Mouse (Mus musculus) retina, embryonic 14.5 days (tissue): ENCODE data around the gene Tmco4.
"Not testable (repeated sequence)": the region's sequence is repeated elsewhere in the genome, so short reads cannot be mapped to it uniquely, and the experiment has no call there.

Source experiments
- DNase-seq: peaks from one replicate; pipeline ENCODE4 v3.0.0-alpha.2; 2015; ENCODE audit warnings: low spot score

The Tmco4 gene

GRCm38 (mm10) chr4:138973719-138974115 is 1.0 kb downstream of the Tmco4 start:
- no peak for DNase-seq

GRCm38 (mm10) chr4:138974540-138974939 is 1.9 kb downstream of the Tmco4 start:
- not testable (repeated sequence) for DNase-seq

DNA sequence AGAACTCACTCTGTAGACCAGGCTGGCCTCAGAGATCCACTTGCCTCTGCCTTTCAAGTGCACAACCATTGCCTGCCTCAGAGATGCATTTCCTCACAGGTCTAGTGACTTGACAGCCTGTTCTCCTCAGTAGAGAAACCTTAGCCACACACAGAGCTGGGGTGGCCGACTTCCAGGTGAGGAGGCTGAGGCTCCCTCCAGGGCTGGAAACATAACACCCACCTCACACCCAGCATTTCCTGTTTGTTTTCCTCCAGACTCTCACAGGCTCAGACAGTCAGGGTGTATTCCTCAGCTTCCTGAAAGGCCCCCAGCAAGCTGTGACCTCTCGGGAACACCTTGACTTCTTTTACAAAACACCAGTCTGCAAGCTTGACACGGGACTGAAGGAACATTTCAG is 2.5 kb downstream of the Tmco4 start:
- DNase-seq, result no peak

- DNase-seq, result no peak
Observed at GRCm38 (mm10) chr4:138976046-138976445, 3.4 kb downstream of the Tmco4 start.

DNA sequence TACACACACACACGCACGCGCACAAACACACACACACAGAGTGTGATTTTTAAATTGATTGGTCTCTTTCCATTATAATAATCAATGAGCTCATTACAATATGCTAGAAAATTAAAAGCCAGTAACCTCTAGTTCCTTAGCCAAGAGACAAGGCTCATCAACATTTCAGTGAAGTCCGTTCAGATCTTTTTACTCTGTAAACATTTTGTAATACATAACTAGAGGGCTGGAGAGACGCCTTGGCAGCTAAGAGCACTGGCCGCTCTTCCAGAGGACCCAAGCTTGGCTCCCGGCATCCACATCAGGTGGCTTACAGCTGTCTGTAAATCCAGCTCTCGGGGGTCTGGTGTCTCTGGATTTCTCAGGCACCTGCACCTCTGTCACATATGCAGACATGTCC is 7.3 kb downstream of the Tmco4 start:
- DNase-seq, result no peak

- no peak for DNase-seq
Observed at GRCm38 (mm10) chr4:138980771-138981420, 8.2 kb downstream of the Tmco4 start.

GRCm38 (mm10) chr4:138983422-138983821 is 10.7 kb downstream of the Tmco4 start:
- no peak for DNase-seq

DNA sequence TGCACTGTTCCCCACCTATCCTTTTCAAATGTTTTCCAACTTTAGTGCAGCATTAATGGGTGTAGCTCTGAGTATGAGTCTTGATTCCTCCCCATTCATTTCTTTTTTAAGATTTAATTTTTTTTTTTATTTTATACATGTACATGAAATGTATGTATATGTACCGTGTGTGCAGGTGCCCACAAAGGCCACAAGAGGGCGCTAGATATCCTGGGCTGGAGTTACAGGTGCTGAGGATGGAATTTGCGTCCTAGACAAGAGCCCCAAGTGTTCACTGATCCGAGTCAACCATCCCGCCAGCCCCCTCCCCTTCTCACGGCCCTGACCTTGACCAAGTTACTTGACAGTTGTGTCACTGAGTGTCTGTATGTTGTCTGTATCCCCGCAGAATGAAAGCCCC is 12.1 kb downstream of the Tmco4 start:
- no peak for DNase-seq

GRCm38 (mm10) chr4:138986280-138986679 is 13.6 kb downstream of the Tmco4 start:
- DNase-seq, result no peak

- DNase-seq, result no peak
Observed at GRCm38 (mm10) chr4:138994389-138994788, 21.7 kb downstream of the Tmco4 start.

DNA sequence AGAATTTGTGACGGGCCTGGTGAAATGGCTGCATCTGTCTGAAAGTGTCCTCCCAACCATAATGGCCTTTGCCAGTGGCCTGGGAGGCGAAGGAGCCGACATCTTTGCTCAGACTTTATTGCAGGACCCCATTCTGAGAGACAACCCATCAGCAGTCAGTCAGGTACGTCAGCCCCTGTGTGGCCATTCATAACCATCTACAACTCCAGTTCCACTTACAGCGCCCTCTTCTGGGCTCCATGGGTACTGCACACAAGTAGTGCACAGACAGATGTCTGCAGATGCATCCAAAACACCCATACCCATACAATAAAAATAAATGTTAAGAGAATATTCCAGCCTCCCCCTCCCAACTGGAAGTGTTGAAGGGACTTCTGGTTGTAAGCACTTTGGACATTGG is 23.7 kb downstream of the Tmco4 start:
- no peak for DNase-seq

DNA sequence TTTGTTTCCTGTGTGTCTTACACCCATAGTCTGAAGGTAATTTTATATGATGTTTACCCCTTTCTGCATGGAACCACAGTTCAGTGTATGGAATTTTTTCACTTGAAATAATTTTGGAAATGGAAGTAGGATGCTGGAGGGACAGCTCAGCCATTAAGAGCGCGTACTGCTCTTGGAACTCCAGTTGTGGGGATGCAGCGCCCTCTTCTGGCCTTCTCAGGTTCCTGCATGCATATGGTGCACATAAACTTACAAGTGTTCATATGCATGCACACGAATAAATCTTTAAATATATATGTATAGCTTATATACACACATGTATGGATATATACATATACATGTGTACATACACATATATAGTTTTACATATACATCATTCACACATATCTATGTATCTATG is 24.4 kb downstream of the Tmco4 start:
- no peak for DNase-seq

GRCm38 (mm10) chr4:138998611-138999010 is 25.9 kb downstream of the Tmco4 start:
- no peak for DNase-seq

DNA sequence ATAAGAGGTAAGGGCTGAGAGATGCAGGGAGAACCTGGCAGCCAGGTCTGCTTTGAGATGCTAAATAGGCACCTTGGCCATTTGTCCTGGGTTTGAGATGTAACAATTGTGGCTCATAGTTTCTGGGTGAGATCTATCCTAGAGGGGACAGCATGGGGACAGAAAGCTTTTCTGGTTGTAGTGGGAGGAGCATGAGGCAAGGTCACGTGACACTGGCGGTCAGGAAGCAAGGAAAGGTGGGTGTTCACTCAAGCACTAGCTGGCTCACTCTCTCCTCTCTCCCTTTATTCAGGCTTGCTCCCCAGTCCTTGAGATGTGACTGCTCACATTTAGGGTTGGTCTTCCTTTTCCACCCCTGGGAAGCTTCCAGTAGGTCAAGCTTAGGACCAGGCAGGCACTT is 28.3 kb downstream of the Tmco4 start:
- no peak for DNase-seq

DNA sequence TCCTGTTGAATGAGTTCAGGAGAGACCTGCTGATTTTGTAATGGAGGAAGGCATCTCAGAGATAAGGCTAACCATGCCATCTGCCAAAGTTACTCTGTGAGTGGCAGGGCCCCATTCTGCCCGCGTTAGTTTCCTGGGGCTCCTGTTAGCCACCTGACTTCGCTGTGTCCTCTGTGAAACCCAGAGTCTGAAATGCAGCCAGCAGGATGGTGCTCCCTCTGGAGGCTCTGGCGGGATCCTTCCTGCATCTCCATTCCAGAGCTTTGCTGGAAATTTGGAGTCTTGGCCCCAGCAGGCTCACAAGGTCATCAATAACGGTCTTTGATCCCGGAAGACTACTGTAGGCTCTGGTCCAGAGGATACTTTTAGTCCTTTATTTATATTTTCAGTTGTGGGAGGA is 28.7 kb downstream of the Tmco4 start:
- DNase-seq, result no peak

- DNase-seq, result no peak
Observed at GRCm38 (mm10) chr4:139004067-139004466, 31.4 kb downstream of the Tmco4 start.

- no peak for DNase-seq
Observed at GRCm38 (mm10) chr4:139005214-139005613, 32.5 kb downstream of the Tmco4 start.

DNA sequence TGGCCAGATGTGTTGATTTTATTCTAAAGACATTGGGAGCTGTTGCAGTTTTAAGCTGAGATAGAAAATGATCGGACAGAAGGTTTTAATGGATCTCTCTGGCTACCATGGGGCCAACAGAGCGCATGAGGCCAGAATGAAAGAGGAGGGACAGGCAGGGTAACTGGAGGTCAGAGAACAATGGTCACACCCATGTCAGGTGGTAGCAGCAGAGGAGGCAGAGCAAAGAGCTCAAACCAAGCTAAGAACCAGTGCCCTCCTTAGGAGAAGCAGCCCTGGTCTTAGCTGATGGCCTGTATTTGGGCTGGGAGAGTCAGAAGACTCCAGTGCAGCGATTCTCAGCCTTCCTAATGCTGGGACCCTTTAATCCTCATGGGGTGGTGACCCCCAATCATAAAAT is 34.7 kb downstream of the Tmco4 start:
- DNase-seq, result no peak

DNA sequence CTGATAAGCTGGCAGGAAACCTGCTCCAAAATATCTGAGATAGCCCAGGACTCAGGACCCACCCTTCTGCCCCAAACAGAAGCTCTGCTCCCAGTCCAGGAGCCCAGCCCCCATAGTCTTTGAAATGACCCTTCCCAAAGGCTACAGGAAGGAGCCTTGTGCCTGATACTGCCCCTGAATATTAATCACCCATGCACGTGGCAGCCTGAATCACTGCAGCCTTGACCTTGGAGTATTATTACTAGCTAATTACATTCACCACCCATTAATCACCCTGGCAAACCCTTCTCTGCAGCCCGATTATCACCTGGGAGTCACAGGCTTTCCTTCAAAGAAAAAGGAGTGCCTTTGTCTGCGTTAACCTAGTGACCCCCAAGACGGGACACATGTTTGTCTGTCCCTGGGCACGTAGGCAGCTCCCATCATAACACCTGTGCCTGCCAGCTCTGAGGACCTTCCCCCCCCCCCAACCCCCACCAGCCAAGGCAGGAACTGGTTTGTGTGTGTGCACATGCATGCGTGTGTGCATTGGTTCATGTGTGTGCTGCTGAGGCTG is 35.4 kb downstream of the Tmco4 start:
- no peak for DNase-seq

DNA sequence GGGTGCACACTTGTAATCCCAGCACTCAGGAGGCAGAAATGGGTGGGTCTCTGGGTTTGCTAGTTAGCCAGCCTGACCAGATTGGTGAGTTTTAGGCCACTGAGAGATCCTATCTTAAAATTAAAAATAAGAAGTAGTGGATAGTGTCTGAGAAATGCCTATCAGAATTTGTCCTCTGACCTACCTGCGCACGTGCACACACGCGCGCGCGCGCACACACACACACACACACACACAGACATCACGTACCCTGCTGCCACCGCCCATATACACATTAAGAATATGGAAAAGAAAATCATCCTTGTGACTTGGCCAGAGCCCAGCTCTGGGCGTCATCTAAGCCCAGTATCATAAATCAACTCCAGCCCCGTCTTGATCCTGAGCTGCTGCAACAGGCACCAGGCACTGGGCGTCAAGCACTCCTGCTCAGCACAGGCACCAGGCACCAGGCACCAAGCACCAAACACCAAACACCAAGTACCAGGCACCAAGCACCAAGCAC is 38.6 kb downstream of the Tmco4 start:
- no peak for DNase-seq

GRCm38 (mm10) chr4:139013281-139013680 is 40.6 kb downstream of the Tmco4 start:
- DNase-seq, result no peak

- no peak for DNase-seq
Observed at GRCm38 (mm10) chr4:139014793-139015192, 42.1 kb downstream of the Tmco4 start.

DNA sequence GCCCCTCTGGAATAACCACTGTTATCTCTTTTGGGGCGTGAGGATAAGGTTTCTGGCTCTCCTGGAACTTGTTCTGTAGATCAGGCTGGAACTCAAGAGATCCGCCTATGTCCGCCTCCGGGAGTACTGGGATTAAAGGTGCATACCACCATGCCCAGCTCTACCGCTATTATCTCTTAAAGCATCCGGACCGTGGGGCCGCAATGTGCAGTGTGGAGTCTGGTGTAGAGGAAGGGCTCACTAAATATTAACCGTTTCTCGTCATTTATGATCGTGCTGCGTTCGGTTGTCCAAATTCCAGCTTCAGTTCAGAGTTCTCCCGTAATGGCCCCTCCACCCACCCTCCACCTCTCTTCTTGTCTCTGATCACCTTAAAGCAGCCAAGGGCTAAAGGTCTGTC is 45.7 kb downstream of the Tmco4 start:
- DNase-seq, result no peak

- no peak for DNase-seq
Observed at GRCm38 (mm10) chr4:139018976-139019375, 46.3 kb downstream of the Tmco4 start.
